Mouse (Mus musculus): ENCODE data around the gene Pold2.
"Not testable (repeated sequence)": the region's sequence is repeated elsewhere in the genome, so short reads cannot be mapped to it uniquely, and the experiment has no call there.

The Pold2 gene

GRCm38 (mm10) chr11:5898531-5898930 is 20.4 kb upstream of the Pold2 start, which contains the start of gene Myl7:
Gene Myl7, minus strand, starts transcription at chr11:5898782.
- no peak for DNase-seq (ENCODE audit: low read depth, low spot score)

GRCm38 (mm10) chr11:5897839-5898238 is 19.7 kb upstream of the Pold2 start:
- DNase-seq (ENCODE audit: low read depth, low spot score) = no peak

GRCm38 (mm10) chr11:5897230-5897629 is 19.1 kb upstream of the Pold2 start:
- no peak for DNase-seq (ENCODE audit: low read depth, low spot score)

- no peak for DNase-seq (ENCODE audit: low read depth, low spot score)
These were observed 15.7 kb upstream of the Pold2 start for GRCm38 (mm10) chr11:5893807-5894206.

GRCm38 (mm10) chr11:5892810-5893368 is 14.8 kb upstream of the Pold2 start:
- DNase-seq (ENCODE audit: low read depth, low spot score) = no peak

- no peak for DNase-seq (ENCODE audit: low read depth, low spot score)
These were observed 14.1 kb upstream of the Pold2 start for GRCm38 (mm10) chr11:5892151-5892591.

- not testable (repeated sequence) for DNase-seq (ENCODE audit: low read depth, low spot score)
These were observed 10.5 kb upstream of the Pold2 start for GRCm38 (mm10) chr11:5888563-5888962.

GRCm38 (mm10) chr11:5887250-5887649 is 9.2 kb upstream of the Pold2 start:
- no peak for DNase-seq (ENCODE audit: low read depth, low spot score)

GRCm38 (mm10) chr11:5886187-5886586 is 8.1 kb upstream of the Pold2 start:
- DNase-seq (ENCODE audit: low read depth, low spot score) = peak; percentile 48

GRCm38 (mm10) chr11:5882518-5882917 is 4.4 kb upstream of the Pold2 start:
- no peak for DNase-seq (ENCODE audit: low read depth, low spot score)

- no peak for DNase-seq (ENCODE audit: low read depth, low spot score)
These were observed 1.8 kb upstream of the Pold2 start for GRCm38 (mm10) chr11:5879905-5880304.

GRCm38 (mm10) chr11:5878661-5879060 is 569 bp upstream of the Pold2 start:
- no peak for DNase-seq (ENCODE audit: low read depth, low spot score)

GRCm38 (mm10) chr11:5877421-5877820 is 671 bp downstream of the Pold2 start:
- DNase-seq (ENCODE audit: low read depth, low spot score) = no peak

GRCm38 (mm10) chr11:5873192-5873591 is 4.9 kb downstream of the Pold2 start:
- no peak for DNase-seq (ENCODE audit: low read depth, low spot score)

GRCm38 (mm10) chr11:5872707-5873106 is 5.4 kb downstream of the Pold2 start:
- no peak for DNase-seq (ENCODE audit: low read depth, low spot score)

GRCm38 (mm10) chr11:5870069-5870468 is 8.0 kb downstream of the Pold2 start:
- DNase-seq (ENCODE audit: low read depth, low spot score) = no peak

GRCm38 (mm10) chr11:5869331-5869730 is 8.8 kb downstream of the Pold2 start:
- no peak for DNase-seq (ENCODE audit: low read depth, low spot score)

- DNase-seq (ENCODE audit: low read depth, low spot score) = no peak
These were observed 9.8 kb downstream of the Pold2 start for GRCm38 (mm10) chr11:5868324-5868723.

- DNase-seq (ENCODE audit: low read depth, low spot score) = no peak
These were observed 10.9 kb downstream of the Pold2 start for GRCm38 (mm10) chr11:5867196-5867595.

GRCm38 (mm10) chr11:5862394-5863105 is 15.5 kb downstream of the Pold2 start:
- no peak for DNase-seq (ENCODE audit: low read depth, low spot score)

- no peak for DNase-seq (ENCODE audit: low read depth, low spot score)
These were observed 16.3 kb downstream of the Pold2 start, which contains the start of gene Aebp1 for GRCm38 (mm10) chr11:5861678-5862393. Gene Aebp1, plus strand, starts transcription at chr11:5861947.

- no peak for DNase-seq (ENCODE audit: low read depth, low spot score)
These were observed 17.5 kb downstream of the Pold2 start for GRCm38 (mm10) chr11:5860639-5861038.
